Mouse (Mus musculus): Measurements from ENCODE around the gene Rnase11. TPM values are rescaled to one million over a fixed set of nuclear protein-coding genes. Genes with fewer than 3 reads are reported as not detected.

Gene Rnase11
- total and polyA plus RNA-seq, 2 experiments: not detected

GRCm38 (mm10) chr14:51053176-51053575, 3.2 kb upstream of the Rnase11 start:
- 73% methylated on average over 5 of the region's 5 CpGs for WGBS
- Histone ChIP-seq H3K27ac (replicated peaks; ENCODE audit: insufficient read depth, low read depth, low read length) (no peak overlapping the region), H3K36me3 (ENCODE audit: control insufficient read depth, insufficient read depth, low read length) (no peaks in the 10 kb centered on the region), H3K79me2 (ENCODE audit: control insufficient read depth, insufficient read depth, low read length) (no peaks in the 10 kb centered on the region), H3K4me3 (ENCODE audit: insufficient read depth, low read depth, low read length) (no peak overlapping the region), H3K9ac (ENCODE audit: low read depth, low read length) (no peak overlapping the region), H3K4me1 (ENCODE audit: control insufficient read depth, insufficient read depth, low read length) (no peaks in the 10 kb centered on the region), H3K27me3 (ENCODE audit: control insufficient read depth, insufficient read depth, low read length) (no peaks in the 10 kb centered on the region)
- no peak for TF ChIP-seq POLR2A (IDR thresholded peaks at IDR 0.05; ENCODE audit: extremely low read depth, insufficient read depth, low read length)
- DNase-seq (ENCODE audit: extremely low read depth, low read depth, low spot score): no peak

DNA sequence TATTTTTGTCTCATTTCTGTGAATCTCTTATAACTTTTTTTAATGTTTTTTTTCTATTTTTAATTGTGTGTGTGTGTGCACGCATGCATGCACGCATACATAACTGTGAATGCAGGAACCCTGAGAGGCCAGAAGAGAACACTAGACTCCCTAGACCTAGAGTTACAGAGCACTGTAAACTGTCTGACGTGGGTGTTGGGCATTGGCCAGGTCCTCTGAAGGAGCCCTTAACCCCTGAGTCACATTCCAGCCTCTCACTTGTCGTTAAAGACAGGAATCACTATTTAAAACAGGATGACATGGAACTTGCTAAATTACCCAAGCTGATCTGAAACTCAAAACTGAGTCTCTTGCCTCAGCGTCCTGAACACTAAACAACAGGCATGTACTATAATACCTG, 2.0 kb upstream of the Rnase11 start:
- H3K9ac ChIP-seq (ENCODE audit: low read depth, low read length): no peak overlapping the region
- WGBS: 62% methylated on average over 5 of the region's 5 CpGs
- DNase-seq (ENCODE audit: extremely low read depth, low read depth, low spot score): no peak
- no peaks in the 10 kb centered on the region for H3K36me3 ChIP-seq (ENCODE audit: control insufficient read depth, insufficient read depth, low read length)
- H3K4me3 ChIP-seq (ENCODE audit: insufficient read depth, low read depth, low read length): no peak overlapping the region
- no peaks in the 10 kb centered on the region for H3K4me1 ChIP-seq (ENCODE audit: control insufficient read depth, insufficient read depth, low read length)
- no peaks in the 10 kb centered on the region for H3K79me2 ChIP-seq (ENCODE audit: control insufficient read depth, insufficient read depth, low read length)
- no peak for TF ChIP-seq POLR2A (IDR thresholded peaks at IDR 0.05; ENCODE audit: extremely low read depth, insufficient read depth, low read length)
- no peak for TF ChIP-seq CTCF (IDR thresholded peaks at IDR 0.05; ENCODE audit: low read depth, low read length)
- H3K27ac ChIP-seq (replicated peaks; ENCODE audit: insufficient read depth, low read depth, low read length): no peak overlapping the region
- H3K27me3 ChIP-seq (ENCODE audit: control insufficient read depth, insufficient read depth, low read length): no peaks in the 10 kb centered on the region

DNA sequence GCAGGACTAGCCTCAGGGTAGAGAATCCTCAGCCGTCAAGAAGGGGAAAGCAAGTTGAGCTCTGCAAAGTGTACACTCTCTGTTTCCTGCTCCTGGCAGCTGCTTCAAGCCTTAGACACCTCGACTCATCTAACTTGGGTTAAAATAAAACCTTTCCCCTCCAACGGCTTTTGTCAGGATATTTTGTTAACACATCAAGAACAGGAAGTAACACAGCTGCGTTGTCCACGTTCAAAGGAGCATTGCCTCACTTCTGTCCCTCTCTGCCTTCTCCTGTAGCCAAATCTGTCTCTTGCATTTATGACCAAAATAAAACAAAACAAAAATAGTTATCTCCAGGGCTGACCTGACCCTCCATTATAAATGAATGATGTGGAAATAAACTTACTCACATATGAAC, 2.1 kb downstream of the Rnase11 start:
- no peak for DNase-seq (ENCODE audit: extremely low read depth, low read depth, low spot score)
- WGBS: 46% methylated on average over 5 of the region's 5 CpGs
- H3K36me3 ChIP-seq (ENCODE audit: control insufficient read depth, insufficient read depth, low read length): no peaks in the 10 kb centered on the region
- TF ChIP-seq POLR2A (IDR thresholded peaks at IDR 0.05; ENCODE audit: extremely low read depth, insufficient read depth, low read length) (no peak), CTCF (IDR thresholded peaks at IDR 0.05; ENCODE audit: low read depth, low read length) (no peak)
- no peaks in the 10 kb centered on the region for H3K27me3 ChIP-seq (ENCODE audit: control insufficient read depth, insufficient read depth, low read length)
- H3K79me2 ChIP-seq (ENCODE audit: control insufficient read depth, insufficient read depth, low read length): no peaks in the 10 kb centered on the region
- H3K4me3 ChIP-seq (ENCODE audit: insufficient read depth, low read depth, low read length): no peak overlapping the region
- H3K9ac ChIP-seq (ENCODE audit: low read depth, low read length): no peak overlapping the region
- no peak overlapping the region for H3K27ac ChIP-seq (replicated peaks; ENCODE audit: insufficient read depth, low read depth, low read length)
- no peaks in the 10 kb centered on the region for H3K4me1 ChIP-seq (ENCODE audit: control insufficient read depth, insufficient read depth, low read length)

DNA sequence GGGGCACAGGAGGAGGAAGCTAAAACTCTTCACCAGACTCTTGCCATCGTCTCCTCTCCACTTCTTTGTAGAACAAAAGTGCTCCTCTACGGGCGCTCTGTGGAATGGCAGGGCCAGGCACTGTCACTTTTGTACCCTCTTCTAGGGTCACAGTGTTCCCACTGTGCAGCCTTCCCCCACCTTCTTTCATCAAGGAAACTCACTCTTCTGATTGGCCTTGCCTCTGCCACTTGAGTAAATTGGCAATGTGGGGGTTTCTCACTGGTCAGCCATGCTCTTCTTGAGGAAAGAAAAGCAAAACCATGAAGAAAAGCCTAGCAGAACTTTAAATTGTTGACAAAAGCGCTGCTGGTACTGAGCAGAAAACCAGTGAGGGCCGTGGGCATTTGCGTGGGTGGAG, 8.2 kb downstream of the Rnase11 start, which contains the start of gene Rnase9:
Gene Rnase9 (minus strand): TSS at position 101 of the 400 bp plus-strand sequence.
- no peak within 1 kb of the TSS for H3K4me3 ChIP-seq (ENCODE audit: insufficient read depth, low read depth, low read length)
- TF ChIP-seq POLR2A (IDR thresholded peaks at IDR 0.05; ENCODE audit: extremely low read depth, insufficient read depth, low read length) (no peak), CTCF (IDR thresholded peaks at IDR 0.05; ENCODE audit: low read depth, low read length) (no peak)
- H3K27ac ChIP-seq (replicated peaks; ENCODE audit: insufficient read depth, low read depth, low read length): no peak within 1 kb of the TSS
- H3K36me3 ChIP-seq (ENCODE audit: control insufficient read depth, insufficient read depth, low read length): no peaks in the 10 kb centered on the region
- no peaks in the 10 kb centered on the region for H3K4me1 ChIP-seq (ENCODE audit: control insufficient read depth, insufficient read depth, low read length)
- no peak within 1 kb of the TSS for H3K9ac ChIP-seq (ENCODE audit: low read depth, low read length)
- H3K27me3 ChIP-seq (ENCODE audit: control insufficient read depth, insufficient read depth, low read length): no peaks in the 10 kb centered on the region
- WGBS: 84% methylated on average over 6 of the region's 6 CpGs
- H3K79me2 ChIP-seq (ENCODE audit: control insufficient read depth, insufficient read depth, low read length): no peaks in the 10 kb centered on the region
- no peak for DNase-seq (ENCODE audit: extremely low read depth, low read depth, low spot score)

- 89% methylated on average over 4 of the region's 4 CpGs for WGBS
- H3K27ac ChIP-seq (replicated peaks; ENCODE audit: insufficient read depth, low read depth, low read length): no peak overlapping the region
- TF ChIP-seq CTCF (IDR thresholded peaks at IDR 0.05; ENCODE audit: low read depth, low read length): no peak
- no peak for TF ChIP-seq POLR2A (IDR thresholded peaks at IDR 0.05; ENCODE audit: extremely low read depth, insufficient read depth, low read length)
- H3K79me2 ChIP-seq (ENCODE audit: control insufficient read depth, insufficient read depth, low read length): no peaks in the 10 kb centered on the region
- no peak overlapping the region for H3K4me3 ChIP-seq (ENCODE audit: insufficient read depth, low read depth, low read length)
- H3K9ac ChIP-seq (ENCODE audit: low read depth, low read length): no peak overlapping the region
- H3K4me1 ChIP-seq (ENCODE audit: control insufficient read depth, insufficient read depth, low read length): no peaks in the 10 kb centered on the region
- H3K36me3 ChIP-seq (ENCODE audit: control insufficient read depth, insufficient read depth, low read length): no peaks in the 10 kb centered on the region
- no peaks in the 10 kb centered on the region for H3K27me3 ChIP-seq (ENCODE audit: control insufficient read depth, insufficient read depth, low read length)
- no peak for DNase-seq (ENCODE audit: extremely low read depth, low read depth, low spot score)
Measured at GRCm38 (mm10) chr14:51036214-51036613, 13.7 kb downstream of the Rnase11 start.

GRCm38 (mm10) chr14:51035206-51035605, 14.8 kb downstream of the Rnase11 start:
- TF ChIP-seq CTCF (IDR thresholded peaks at IDR 0.05; ENCODE audit: low read depth, low read length): no peak
- no peak for TF ChIP-seq POLR2A (IDR thresholded peaks at IDR 0.05; ENCODE audit: extremely low read depth, insufficient read depth, low read length)
- Histone ChIP-seq H3K27ac (replicated peaks; ENCODE audit: insufficient read depth, low read depth, low read length) (no peak overlapping the region), H3K27me3 (ENCODE audit: control insufficient read depth, insufficient read depth, low read length) (no peaks in the 10 kb centered on the region), H3K79me2 (ENCODE audit: control insufficient read depth, insufficient read depth, low read length) (no peaks in the 10 kb centered on the region), H3K36me3 (ENCODE audit: control insufficient read depth, insufficient read depth, low read length) (no peaks in the 10 kb centered on the region), H3K4me3 (ENCODE audit: insufficient read depth, low read depth, low read length) (no peak overlapping the region), H3K9ac (ENCODE audit: low read depth, low read length) (no peak overlapping the region), H3K4me1 (ENCODE audit: control insufficient read depth, insufficient read depth, low read length) (no peaks in the 10 kb centered on the region)
- DNase-seq (ENCODE audit: extremely low read depth, low read depth, low spot score): no peak
- WGBS: 65% methylated on average over 1 of the region's 1 CpGs
